Mouse (Mus musculus) small intestine, adult 2 months (tissue): ENCODE results near the gene Pitpnm1. TPM values are rescaled to one million over a fixed set of nuclear protein-coding genes. Genes with fewer than 3 reads are reported as not detected.

Source experiments
- H3K27ac ChIP-seq: fragments of 200-500 bp; 2 replicates; pipeline ENCODE4 v1.5.1; 2012; ENCODE audit warnings: low read depth, low read length, control low read depth, inconsistent platforms; ENCODE audit not compliant: insufficient read depth
- H3K27me3 ChIP-seq: fragments of 200-500 bp; 2 replicates; pipeline ENCODE4 v1.6.1; 2012; ENCODE audit warnings: mild to moderate bottlenecking, moderate library complexity, low read length, inconsistent platforms; ENCODE audit not compliant: control insufficient read depth, insufficient read depth
- H3K36me3 ChIP-seq: fragments of 200-500 bp; 2 replicates; pipeline ENCODE4 v1.6.1; 2012; ENCODE audit warnings: mild to moderate bottlenecking, low read length, control low read depth, inconsistent platforms; ENCODE audit not compliant: control insufficient read depth, insufficient read depth
- H3K4me1 ChIP-seq: fragments of 200-500 bp; 2 replicates; pipeline ENCODE4 v1.6.1; 2012; ENCODE audit warnings: low read length, inconsistent platforms, mixed read lengths; ENCODE audit not compliant: control insufficient read depth, insufficient read depth, insufficient read length
- H3K4me3 ChIP-seq: fragments of 200-500 bp; 2 replicates; pipeline ENCODE4 v1.5.1; 2012; ENCODE audit warnings: low read depth, mild to moderate bottlenecking, control low read depth, inconsistent platforms, low read length, moderate library complexity
- CTCF ChIP-seq: fragments of 200-500 bp; IDR thresholded peaks from 2 replicates; pipeline ENCODE4 v1.5.1; 2012; ENCODE audit warnings: low read depth, mild to moderate bottlenecking, control low read depth, inconsistent platforms, low read length, moderate library complexity, mixed read lengths; ENCODE audit not compliant: insufficient replicate concordance, insufficient read length; ENCODE audit errors: extremely low read depth
- POLR2A ChIP-seq: fragments of 200-500 bp; IDR thresholded peaks from 2 replicates; pipeline ENCODE4 v1.6.1; 2012; ENCODE audit warnings: low read depth, mild to moderate bottlenecking, control low read depth, inconsistent platforms, low read length, moderate library complexity
- WGBS: fragments of 180-500 bp; shearing (Covaris S2); methylation state at CpG from one replicate; pipeline ENCODE4 v1.1.7; 2018; 5-methylcytosine and 5-hydroxymethylcytosine counted together
- polyA plus RNA-seq: library from polyadenylated mRNA; depleted of rRNA; stranded (reverse); fragments of >200 nt; gene quantifications from 2 replicates; pipeline ENCODE4 v1.2.3, GENCODE M21; 2012

Pitpnm1 gene
- polyA plus RNA-seq, 1 experiment, result 197 TPM

DNA sequence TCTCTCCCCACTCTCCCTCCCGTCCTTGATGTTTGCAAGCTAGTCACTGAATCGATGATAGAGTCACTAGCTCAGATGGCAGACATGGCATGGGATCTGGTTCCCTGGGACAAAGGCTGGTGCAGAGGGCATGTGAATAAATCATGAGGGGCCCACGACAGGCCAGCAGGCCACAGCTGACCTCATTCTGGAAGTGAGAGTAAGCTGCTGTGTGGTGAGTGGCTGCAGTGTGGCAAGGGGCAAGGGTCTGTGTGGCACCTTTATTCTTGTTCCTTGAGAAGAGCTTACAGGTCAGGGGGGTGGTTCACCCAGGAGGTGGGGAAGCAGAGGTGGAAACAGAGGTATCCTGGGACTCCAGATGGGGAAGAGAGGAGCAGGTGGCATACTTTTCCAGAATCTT is 18.4 kb upstream of the Pitpnm1 start, which contains the start of gene Cabp2:
Cabp2 (plus strand) TSS at position 185 of the 400 bp plus-strand sequence.
- Histone ChIP-seq H3K27me3 (no peaks in the 10 kb centered on the region), H3K4me3 (no peak within 1 kb of the TSS), H3K36me3 (no peaks in the 10 kb centered on the region), H3K4me1 (no peaks in the 10 kb centered on the region; the same call in 1 of the 2 replicates), H3K27ac (no peak within 1 kb of the TSS)
- TF ChIP-seq CTCF, result no peak
- TF ChIP-seq POLR2A, result no peak
- WGBS, result 81% methylated on average over 3 of the region's 3 CpGs

DNA sequence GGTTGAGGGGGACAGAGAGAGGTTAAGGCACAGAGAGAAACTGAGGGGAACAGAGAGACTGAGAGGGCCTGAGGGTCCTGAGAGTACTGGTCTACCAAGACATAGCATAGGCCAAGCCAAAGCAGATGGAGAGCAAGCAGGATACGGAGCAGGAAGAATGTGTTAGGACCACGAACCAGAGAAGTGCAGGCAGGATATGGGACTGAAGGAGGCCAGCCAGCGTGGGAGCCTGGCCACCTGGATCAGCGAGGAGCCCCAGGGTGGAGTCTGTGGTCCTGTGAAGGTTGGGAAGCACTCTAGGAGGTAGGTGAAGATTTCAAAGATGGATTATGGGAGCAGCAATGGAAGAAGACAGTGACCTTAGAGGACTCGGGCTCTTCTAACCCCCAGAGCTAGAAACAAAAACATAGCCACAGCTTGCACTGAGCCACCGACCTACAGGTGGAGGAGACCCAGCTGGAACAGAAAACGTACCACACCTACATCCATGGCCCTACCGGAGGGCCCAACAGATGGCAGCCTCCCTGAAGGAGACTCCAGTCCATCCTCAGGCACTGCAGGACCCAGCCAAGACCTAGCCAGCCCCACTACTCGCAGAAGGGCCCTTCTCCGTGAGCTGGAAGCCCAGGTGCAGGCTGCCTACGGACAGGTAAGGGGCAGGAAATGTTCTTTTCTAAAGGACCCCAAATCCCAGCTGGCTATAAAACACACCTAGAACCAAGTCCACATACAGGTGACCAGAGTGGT is 17.4 kb upstream of the Pitpnm1 start:
- H3K27ac ChIP-seq, result no peak overlapping the region
- no peaks in the 10 kb centered on the region for H3K27me3 ChIP-seq
- no peak overlapping the region for H3K4me3 ChIP-seq
- 80% methylated on average over 11 of the region's 11 CpGs for WGBS
- H3K4me1 ChIP-seq, result no peaks in the 10 kb centered on the region; the same call in 1 of the 2 replicates
- H3K36me3 ChIP-seq, result no peaks in the 10 kb centered on the region
- TF ChIP-seq POLR2A, result no peak
- TF ChIP-seq CTCF, result no peak

DNA sequence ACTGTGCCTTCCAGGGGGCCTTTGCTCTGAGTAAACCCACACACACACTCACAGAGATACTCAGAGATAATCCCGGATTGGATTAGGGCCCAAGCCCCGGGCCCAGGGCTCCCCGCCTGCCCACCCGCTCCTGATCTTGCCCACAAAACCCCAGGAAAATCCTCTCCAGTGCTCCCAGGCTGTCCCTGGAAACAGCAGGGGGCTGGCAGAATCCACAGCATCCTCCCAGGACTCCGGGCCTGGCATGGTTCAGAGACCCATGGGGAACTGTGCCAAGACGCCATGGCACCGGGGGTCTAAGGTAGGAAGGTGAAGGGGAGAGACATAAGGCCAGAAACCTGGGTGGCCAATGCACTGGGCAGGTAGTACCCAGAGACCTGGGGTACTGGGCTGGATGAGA is 16.5 kb upstream of the Pitpnm1 start:
- Histone ChIP-seq H3K36me3 (no peaks in the 10 kb centered on the region), H3K4me3 (no peak overlapping the region), H3K27ac (no peak overlapping the region), H3K4me1 (no peaks in the 10 kb centered on the region; the same call in 1 of the 2 replicates), H3K27me3 (no peaks in the 10 kb centered on the region)
- WGBS, result 90% methylated on average over 7 of the region's 7 CpGs
- TF ChIP-seq POLR2A (no peak), CTCF (no peak)

DNA sequence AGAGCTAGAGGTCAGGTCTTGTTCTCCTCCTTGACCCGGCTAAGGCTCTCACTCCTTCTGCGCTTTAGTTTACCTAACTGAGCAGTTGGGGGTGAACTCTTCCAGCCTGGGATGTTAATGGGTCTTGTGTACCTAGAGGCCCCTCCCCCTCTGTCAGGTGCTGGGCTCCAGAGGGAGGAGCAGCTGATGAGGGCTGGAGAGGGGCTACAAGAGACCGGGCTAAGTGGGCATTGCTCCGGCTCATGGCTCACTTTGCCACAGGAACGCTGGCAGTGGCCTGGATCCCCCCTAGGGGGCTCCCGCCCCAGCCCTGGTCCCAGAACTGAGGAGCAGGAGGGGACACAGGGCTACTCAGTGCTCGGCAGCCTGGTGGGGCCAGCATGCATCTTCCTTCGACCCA is 16.0 kb upstream of the Pitpnm1 start:
- no peak for TF ChIP-seq CTCF
- no peak for TF ChIP-seq POLR2A
- Histone ChIP-seq H3K4me3 (no peak overlapping the region), H3K27me3 (no peaks in the 10 kb centered on the region), H3K4me1 (no peaks in the 10 kb centered on the region; the same call in 1 of the 2 replicates), H3K27ac (no peak overlapping the region), H3K36me3 (no peaks in the 10 kb centered on the region)
- WGBS, result 69% methylated on average over 8 of the region's 8 CpGs

DNA sequence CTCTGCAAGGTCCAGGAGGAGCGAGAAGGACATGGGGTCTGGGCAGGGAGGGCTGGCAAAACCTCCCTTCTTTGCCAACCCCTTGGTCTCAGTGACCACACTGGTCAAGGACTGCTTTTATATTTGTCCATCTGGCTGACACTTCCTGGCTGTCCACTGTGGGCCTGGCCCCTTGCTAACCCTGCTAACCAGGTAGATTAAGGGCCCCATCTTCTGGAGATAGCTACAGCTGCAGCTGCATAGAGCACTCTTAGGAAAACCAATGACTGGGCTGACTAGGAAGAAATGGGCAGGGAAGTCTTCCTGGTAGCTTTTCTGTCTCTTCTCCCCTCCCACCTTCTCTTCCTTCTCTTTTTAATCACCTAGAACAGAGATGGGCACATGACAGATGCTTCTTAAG is 14.8 kb upstream of the Pitpnm1 start:
- no peaks in the 10 kb centered on the region for H3K27me3 ChIP-seq
- no peak overlapping the region for H3K4me3 ChIP-seq
- TF ChIP-seq POLR2A (no peak), CTCF (0 out of 2 replicates have a peak, but pooled peaks have one; percentile 24)
- H3K27ac ChIP-seq, result no peak overlapping the region
- WGBS, result 85% methylated on average over 1 of the region's 1 CpGs
- H3K4me1 ChIP-seq, result no peaks in the 10 kb centered on the region
- no peaks in the 10 kb centered on the region for H3K36me3 ChIP-seq

DNA sequence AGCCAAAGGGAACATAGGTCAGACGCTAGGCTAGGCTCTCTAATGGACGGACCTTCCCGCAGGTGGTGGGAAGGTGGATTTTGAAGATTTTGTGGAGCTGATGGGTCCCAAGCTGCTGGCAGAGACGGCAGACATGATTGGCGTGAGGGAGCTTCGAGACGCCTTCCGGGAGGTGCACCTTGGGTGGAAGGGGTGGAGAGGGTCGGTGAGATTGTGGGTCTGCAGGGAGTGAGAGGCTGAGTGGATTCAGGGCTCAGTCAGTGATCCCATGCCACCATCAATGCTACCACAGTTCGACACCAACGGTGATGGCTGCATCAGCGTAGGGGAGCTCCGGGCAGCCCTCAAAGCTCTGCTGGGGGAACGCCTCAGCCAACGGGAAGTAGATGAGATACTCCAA is 13.6 kb upstream of the Pitpnm1 start:
- Histone ChIP-seq H3K4me3 (no peak overlapping the region), H3K27ac (no peak overlapping the region), H3K4me1 (no peaks in the 10 kb centered on the region), H3K36me3 (no peaks in the 10 kb centered on the region), H3K27me3 (no peaks in the 10 kb centered on the region)
- 91% methylated on average over 15 of the region's 15 CpGs for WGBS
- TF ChIP-seq POLR2A (no peak), CTCF (no peak)

DNA sequence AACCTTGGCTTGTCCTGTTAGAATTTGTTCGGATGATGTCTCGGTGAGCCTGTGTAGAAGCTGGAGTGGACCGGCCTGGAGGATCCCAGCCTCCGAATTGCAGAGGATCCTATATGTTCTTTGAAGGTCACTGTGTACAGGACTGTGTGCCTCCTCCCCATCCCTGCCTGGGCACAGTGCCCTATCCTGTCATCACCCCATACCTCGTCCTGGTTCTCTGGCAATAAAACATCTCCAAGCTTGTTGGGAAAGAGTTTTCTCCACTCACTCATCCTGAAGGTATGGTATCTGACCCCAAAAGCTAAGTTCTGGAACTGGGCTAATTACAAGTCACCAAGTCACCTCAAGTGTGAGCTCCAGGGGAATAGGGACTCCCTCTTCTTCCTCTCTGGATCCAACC is 12.7 kb upstream of the Pitpnm1 start:
- no peaks in the 10 kb centered on the region for H3K27me3 ChIP-seq
- H3K36me3 ChIP-seq, result no peaks in the 10 kb centered on the region
- H3K4me3 ChIP-seq, result no peak overlapping the region
- H3K4me1 ChIP-seq, result no peaks in the 10 kb centered on the region
- H3K27ac ChIP-seq, result no peak overlapping the region
- 73% methylated on average over 5 of the region's 5 CpGs for WGBS
- TF ChIP-seq CTCF (no peak), POLR2A (no peak)
